Mouse (Mus musculus) retina, postnatal 1 day (tissue): ENCODE data around the gene Tomm34.
"Not testable (repeated sequence)": the region's sequence is repeated elsewhere in the genome, so short reads cannot be mapped to it uniquely, and the experiment has no call there.

ENCODE experiments used
- DNase-seq: peaks from one replicate; pipeline ENCODE4 v3.0.0-alpha.2; 2012

The Tomm34 gene

GRCm38 (mm10) chr2:164075088-164075487 lies 4.1 kb upstream of the Tomm34 start:
- DNase-seq, result no peak

- peak; percentile 96 for DNase-seq
These were observed 3.1 kb upstream of the Tomm34 start for GRCm38 (mm10) chr2:164073918-164074578.

- no peak for DNase-seq
These were observed 2.2 kb upstream of the Tomm34 start for GRCm38 (mm10) chr2:164073120-164073519.

- DNase-seq, result no peak
These were observed 1.1 kb upstream of the Tomm34 start for GRCm38 (mm10) chr2:164072109-164072508.

DNA sequence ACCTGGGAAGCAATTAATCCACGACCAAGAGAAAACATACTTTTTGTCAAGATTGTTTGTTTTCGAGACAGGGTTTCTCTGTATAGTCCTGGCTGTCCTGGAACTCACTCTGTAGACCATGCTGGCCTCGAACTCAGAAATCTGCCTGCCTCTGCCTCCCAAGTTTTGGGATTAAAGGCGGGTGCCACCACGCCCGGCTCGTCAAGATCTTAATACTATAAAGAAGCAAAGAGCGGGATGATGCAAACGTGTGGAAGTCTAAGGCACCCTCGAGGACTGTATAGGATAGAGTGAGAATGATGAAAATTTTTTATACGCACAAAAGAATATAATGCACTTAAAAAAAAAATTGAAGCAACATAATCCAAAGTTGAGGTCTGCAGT lies 460 bp upstream of the Tomm34 start:
- DNase-seq, result not testable (repeated sequence)

DNA sequence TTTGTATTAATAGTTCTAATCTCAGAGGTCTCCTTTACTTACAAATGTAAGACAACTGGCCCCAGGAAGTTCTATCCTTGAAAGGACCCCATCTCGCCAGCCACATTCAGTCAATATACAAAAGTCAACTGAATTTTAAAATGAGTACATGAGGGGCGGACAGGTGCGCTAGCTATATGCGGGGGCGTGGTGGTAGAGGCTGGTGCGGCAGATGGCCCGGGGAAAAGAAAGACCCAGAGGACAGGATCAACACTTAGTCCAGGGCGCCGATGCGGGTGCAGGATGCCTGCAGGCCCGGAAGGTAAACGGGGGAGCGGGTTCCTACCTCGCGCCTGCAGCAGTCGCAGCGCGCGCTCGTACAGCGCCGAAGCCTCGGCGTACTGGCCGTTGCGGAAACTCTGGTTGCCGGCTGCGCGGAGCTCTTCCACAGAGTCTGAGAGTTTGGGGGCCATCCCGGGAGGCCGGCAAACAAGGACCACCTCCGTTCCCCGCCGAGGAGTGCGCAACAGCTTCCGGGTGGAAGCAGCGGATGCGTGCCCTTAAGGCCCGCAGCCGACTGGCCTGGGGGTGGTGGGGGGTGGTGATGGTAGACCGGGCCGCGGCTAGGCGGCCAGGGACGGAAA lies 716 bp downstream of the Tomm34 start, which contains the start of gene Stk4:
Gene Stk4, plus strand, starts transcription at position 181 of the 623 bp plus-strand sequence.
- DNase-seq, result no peak

DNA sequence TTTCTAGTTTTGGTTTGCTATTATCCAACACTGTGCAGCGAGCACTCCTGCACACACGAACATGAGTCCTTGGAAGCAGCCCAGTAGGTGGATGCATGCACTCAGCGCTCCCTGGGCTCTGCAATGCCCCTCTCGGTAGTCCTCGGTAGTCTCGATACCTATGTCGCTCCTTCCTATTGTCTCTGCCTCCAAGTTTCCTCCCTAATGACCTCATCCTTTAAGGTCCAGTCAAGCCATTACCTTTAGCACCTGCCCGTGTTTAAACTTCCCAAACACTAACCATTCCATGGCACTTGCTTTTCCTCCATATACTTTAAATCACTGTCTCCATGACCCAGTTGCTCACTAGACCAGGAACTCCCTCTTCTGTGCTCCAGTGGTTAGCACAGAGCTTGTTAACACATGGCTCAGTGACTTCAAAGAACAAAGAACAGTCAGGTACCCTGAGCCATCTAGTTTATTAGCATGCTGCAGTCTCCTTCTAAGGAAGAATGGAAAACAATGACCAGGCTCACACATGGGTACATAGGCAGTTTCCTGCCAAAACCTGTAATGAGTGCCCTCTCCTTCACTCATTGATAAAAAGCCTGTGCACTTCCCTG lies 11.2 kb downstream of the Tomm34 start:
- peak; percentile 74 for DNase-seq

GRCm38 (mm10) chr2:164054671-164055070 lies 16.3 kb downstream of the Tomm34 start:
- no peak for DNase-seq

- DNase-seq, result no peak
These were observed 17.2 kb downstream of the Tomm34 start for GRCm38 (mm10) chr2:164053767-164054166.

- peak; percentile 41 for DNase-seq
These were observed 23.7 kb downstream of the Tomm34 start for GRCm38 (mm10) chr2:164047197-164047690.

- no peak for DNase-seq
These were observed 29.4 kb downstream of the Tomm34 start for GRCm38 (mm10) chr2:164041523-164041922.

DNA sequence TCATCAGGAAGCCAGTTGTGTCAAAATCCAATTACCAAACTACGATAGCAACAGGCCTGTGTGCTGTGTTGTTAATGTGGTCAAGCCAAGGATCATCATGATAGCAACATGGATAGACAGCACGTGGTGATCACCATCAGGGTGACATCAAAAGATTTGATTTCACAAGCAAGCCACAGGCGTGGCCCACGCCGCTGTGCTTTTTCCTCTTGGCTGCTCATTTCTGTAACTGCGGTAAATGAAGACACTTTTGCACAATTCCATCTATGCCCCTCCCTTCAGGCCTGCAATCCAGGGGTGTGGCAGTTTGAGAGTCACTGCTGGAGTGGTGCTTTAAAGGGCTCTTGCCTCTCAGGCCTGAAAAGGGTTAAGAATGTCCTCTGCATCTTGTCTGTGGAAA lies 30.0 kb downstream of the Tomm34 start:
- DNase-seq, result no peak

GRCm38 (mm10) chr2:164038407-164039028 lies 32.5 kb downstream of the Tomm34 start:
- no peak for DNase-seq

- peak; percentile 68 for DNase-seq
These were observed 34.4 kb downstream of the Tomm34 start for GRCm38 (mm10) chr2:164036520-164037019.

DNA sequence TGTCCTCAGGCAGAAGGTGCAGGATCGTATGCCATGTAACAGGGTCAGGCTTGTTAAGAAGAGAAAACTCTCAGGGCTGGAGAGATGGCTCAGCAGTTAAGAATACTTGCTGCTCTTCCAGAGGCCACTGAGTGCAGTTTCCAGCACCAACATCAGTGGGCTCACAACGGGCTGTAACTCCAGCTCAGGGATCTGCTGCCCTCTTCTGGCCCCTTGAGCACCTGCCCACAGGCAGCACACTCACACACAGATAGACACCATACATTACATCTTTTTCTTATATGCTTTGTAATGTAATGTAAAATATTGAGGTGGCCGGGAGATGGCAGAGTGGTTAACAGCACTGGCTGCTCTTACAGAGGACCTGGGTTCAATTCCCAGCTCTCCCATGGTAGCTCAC lies 38.0 kb downstream of the Tomm34 start:
- no peak for DNase-seq

GRCm38 (mm10) chr2:164031147-164031546 lies 39.8 kb downstream of the Tomm34 start:
- DNase-seq, result no peak

DNA sequence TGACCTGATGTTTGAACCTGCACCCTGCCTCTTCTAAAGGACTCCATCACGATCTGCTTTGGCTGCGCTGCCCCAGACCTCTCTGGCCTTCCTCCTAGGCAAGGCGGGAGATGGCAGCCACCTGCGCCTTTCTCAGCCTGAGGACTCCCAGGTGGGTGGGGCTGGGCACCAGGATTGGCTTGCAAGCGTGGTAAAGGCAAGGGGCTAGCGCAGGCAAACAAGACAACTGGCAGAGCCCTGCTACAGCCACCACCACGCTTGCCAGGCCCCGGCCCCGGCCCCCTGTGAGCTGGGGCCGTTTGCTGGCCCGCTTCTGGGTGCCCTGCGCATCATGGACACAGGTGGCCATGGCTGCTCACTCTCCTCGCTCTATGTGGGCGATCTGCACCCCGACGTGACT lies 45.8 kb downstream of the Tomm34 start, which contains the start of gene Pabpc1l:
Gene Pabpc1l, plus strand, starts transcription at position 301 of the 400 bp plus-strand sequence.
- DNase-seq, result no peak

GRCm38 (mm10) chr2:164022104-164022503 lies 48.9 kb downstream of the Tomm34 start:
- DNase-seq, result no peak

DNA sequence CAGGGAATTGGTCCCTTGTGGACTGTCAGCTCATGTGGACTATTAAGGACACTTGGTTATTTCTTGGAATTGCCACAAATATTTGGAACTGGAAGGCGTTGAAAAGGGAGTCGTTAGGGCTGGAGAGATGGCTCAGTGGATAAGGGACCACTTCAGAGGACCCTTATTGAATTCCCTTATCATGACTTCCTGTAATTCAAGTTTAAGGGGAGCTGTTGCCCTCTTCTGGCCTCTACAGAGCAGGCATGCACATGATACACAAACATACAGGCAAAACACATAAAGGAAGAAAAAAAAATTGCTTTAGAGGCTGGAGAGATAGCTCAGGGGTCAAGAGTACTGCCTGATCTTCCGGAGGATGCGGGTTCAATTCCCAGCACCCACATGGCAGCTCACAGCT lies 51.0 kb downstream of the Tomm34 start:
- DNase-seq, result no peak

DNA sequence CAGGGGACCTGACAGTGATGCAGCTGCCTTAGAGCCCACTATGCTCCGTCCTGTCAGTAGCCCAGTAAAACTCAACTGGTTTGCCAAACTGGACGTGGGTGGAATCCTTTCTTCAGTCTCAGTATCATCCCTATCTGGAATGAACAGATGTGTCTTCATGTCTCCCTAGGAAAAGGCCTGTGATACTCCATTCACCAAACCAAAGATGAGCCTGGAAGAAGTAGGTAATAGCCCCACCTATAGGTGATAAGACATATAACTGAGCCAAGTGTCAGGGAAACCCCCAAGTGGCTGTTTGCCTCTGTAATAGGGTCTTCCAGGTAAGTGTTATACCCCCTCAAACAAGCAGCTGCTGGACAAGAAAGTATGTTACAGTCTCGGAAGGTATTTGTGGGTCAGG lies 52.1 kb downstream of the Tomm34 start:
- DNase-seq, result peak; percentile 23

DNA sequence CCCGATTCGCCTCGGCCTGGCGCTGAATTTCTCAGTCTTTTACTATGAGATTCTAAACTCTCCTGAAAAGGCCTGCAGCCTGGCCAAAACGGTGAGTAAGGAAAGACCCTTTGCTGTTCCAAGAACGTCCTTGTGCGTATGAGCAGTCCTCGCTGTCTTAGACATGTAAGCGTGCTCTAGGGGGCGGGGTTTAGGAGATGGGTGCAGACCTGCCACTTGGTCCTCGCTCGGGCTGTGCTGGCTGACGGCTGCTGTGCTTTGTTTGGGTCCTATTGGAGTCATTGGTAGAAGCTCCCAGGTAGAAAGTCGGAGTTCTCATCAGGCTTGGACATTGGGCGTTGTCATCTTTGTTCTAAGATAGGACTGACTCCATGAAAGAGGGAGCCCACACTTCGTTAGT lies 55.7 kb downstream of the Tomm34 start:
- DNase-seq, result no peak

GRCm38 (mm10) chr2:164010944-164011343 lies 60.0 kb downstream of the Tomm34 start:
- no peak for DNase-seq

- no peak for DNase-seq
These were observed 60.5 kb downstream of the Tomm34 start for GRCm38 (mm10) chr2:164010496-164010895.
